Mouse (Mus musculus) small intestine, adult 2 months (tissue): Measurements from ENCODE around the gene P4ha2.

Experiments used
- CTCF ChIP-seq: fragments of 200-500 bp; IDR thresholded peaks from 2 replicates; pipeline ENCODE4 v1.5.1; 2012; ENCODE audit warnings: low read depth, mild to moderate bottlenecking, control low read depth, inconsistent platforms, low read length, moderate library complexity, mixed read lengths; ENCODE audit not compliant: insufficient replicate concordance, insufficient read length; ENCODE audit errors: extremely low read depth
- POLR2A ChIP-seq: fragments of 200-500 bp; IDR thresholded peaks from 2 replicates; pipeline ENCODE4 v1.6.1; 2012; ENCODE audit warnings: low read depth, mild to moderate bottlenecking, control low read depth, inconsistent platforms, low read length, moderate library complexity

DNA sequence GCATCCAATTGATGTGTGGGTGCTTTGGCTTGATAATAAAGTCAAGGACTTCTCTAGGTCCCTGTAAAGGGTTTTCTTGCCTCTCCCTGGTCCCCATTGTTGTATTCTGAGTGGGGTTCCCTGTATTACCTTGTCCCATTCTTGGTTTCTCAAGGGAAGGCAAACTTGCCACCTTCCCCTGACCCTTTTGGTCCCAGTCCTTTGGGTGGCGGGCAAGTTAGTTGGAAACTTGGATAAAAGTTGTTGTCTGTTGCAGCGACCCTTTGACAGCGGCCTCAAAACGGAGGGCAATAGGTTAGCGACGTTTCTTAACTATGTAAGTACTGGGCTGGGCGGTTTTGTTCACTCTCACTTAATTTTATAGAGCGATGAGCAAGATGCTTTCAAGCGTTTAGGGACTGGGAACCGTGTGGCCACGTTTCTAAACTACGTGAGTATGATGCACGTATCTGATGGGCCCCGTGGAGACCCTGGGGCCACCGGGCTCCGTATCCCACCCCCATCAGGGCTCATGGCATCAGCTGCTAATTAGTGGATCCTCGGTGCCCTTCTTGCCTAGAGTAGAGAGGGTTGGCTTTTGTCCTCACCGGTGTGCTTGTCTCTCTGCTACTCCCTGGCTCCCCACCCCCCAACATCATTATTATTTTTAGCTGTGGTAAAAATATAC is 26.2 kb downstream of the P4ha2 start:
- no peak for TF ChIP-seq CTCF
- no peak for TF ChIP-seq POLR2A
